Mouse (Mus musculus) heart, adult 2 months (tissue): ENCODE results near the gene Bmp6.

Experiments
- CTCF ChIP-seq: fragments of 200-600 bp; IDR thresholded peaks from 2 replicates; pipeline ENCODE4 v1.8.1; 2022; ENCODE audit warnings: antibody characterized with exemption, mild to moderate bottlenecking, moderate library complexity
- EP300 ChIP-seq: fragments of 200-500 bp; IDR thresholded peaks from 2 replicates; pipeline ENCODE4 v1.6.1; 2011; ENCODE audit warnings: low read depth, low read length, control low read depth; ENCODE audit not compliant: insufficient read depth

GRCm38 (mm10) chr13:38347775-38348135 lies 2.8 kb downstream of the Bmp6 start:
- TF ChIP-seq CTCF (0 out of 2 replicates have a peak, but pooled peaks have one; percentile 4), EP300 (no peak)
